Mouse (Mus musculus): ENCODE measurements around the gene Cnksr3. TPM values are rescaled to one million over a fixed set of nuclear protein-coding genes. Genes with fewer than 3 reads are reported as not detected.

The Cnksr3 gene
- polyA plus RNA-seq, 1 experiment from 2014 or later, result 12.7 TPM

GRCm38 (mm10) chr10:7195927-7196326 is 16.1 kb downstream of the Cnksr3 start:
- Histone ChIP-seq H3K36me3 (no peaks in the 10 kb centered on the region), H3K27me3 (no peaks in the 10 kb centered on the region), H3K9me3 (no peaks in the 10 kb centered on the region), H3K4me2 (replicated peaks) (no peak overlapping the region), H3K9ac (no peak overlapping the region), H3K27ac (no peak overlapping the region), H3K4me3 (no peak overlapping the region), H3K4me1 (0 out of 2 replicates have a peak, but pooled peaks cover 7% of the 10 kb centered on the region)
- ATAC-seq (ENCODE audit: insufficient number of reproducible peaks, insufficient read depth, low FRiP score, low TSS enrichment), result no peak
- 78% methylated on average over 6 of the region's 6 CpGs for WGBS

DNA sequence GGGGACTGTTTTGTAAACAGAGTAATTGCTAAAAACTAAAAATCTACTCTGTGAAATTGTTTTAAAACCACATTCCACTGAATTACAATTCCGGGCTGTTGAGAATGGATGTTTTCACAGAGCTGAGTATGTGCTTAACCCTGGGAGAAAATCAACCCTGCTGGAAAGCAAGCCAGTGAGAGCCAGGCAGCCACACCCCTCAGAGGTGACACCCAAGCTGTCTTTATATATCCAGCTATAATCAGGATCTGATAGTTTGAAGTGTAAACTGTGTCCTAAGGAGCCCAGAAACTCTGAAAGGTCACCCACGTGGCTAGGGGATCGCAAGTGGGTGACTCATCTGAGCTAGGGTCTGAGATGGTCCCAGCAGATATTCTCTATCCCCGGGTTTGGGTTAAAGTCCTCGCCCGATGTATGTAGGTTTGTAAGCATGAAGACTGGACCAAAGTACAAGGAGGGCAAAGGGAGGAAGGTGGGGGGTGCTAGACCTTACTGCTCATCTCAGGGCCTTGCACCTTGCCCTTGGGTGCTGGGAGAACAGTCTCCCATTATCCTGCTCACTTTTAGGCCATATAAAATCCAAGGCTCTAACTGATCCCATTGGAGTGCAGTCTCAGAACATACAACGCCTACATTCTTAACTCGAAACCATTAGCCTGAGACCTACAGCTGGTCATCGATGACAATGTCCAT is 20.2 kb downstream of the Cnksr3 start:
- H3K9ac ChIP-seq, result no peak overlapping the region
- no peak for ATAC-seq (ENCODE audit: insufficient number of reproducible peaks, insufficient read depth, low FRiP score, low TSS enrichment)
- 82% methylated on average over 9 of the region's 9 CpGs for WGBS
- no peak overlapping the region for H3K4me2 ChIP-seq (replicated peaks)
- H3K9me3 ChIP-seq, result no peaks in the 10 kb centered on the region
- 0 out of 2 replicates have a peak, but pooled peaks cover 13% of the 10 kb centered on the region for H3K4me1 ChIP-seq
- no peak overlapping the region for H3K4me3 ChIP-seq
- no peaks in the 10 kb centered on the region for H3K27me3 ChIP-seq
- no peak overlapping the region for H3K27ac ChIP-seq
- H3K36me3 ChIP-seq, result no peaks in the 10 kb centered on the region

DNA sequence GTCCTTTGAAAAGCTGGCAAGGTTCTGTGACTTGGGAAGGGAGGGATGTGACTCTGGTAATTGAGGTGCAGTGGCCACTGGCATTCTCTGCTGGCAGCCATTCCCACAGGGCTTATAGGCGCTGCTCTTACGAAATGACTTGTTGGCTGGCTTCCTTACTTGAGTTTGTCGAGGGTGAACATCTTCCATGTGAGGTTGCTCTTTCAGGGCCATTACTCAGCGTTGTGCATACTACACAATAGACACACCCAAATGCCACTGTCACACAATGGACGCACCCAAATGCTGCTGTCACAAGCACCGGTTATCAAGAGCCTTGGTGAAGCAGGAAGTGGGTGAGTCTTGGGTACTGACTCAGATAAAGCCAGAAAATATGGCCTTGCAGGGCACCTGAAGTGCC is 22.8 kb downstream of the Cnksr3 start:
- 89% methylated on average over 6 of the region's 6 CpGs for WGBS
- H3K4me1 ChIP-seq, result peaks cover 6% of the 10 kb centered on the region; the same call in 1 of the 2 replicates
- H3K27me3 ChIP-seq, result no peaks in the 10 kb centered on the region

DNA sequence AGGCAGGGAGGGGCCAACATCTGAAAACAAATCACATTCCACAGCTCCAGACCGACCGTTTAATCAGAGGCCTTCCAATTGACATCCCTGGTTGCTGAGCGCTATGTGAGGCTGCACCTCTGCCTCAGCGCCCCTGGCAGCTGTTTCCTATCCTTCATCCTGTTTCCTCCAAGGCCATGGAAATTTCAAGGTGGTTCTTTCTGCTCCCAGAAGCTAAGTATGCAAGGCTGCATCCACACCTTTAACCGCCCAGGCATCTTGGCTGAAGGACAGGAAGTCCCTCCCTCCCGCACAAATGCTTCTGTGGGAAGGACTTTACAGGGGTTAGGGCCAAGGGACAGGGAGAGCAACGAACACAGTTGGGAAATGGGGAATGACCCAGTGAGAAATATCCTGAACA is 24.2 kb downstream of the Cnksr3 start:
- H3K4me2 ChIP-seq (replicated peaks), result no peak overlapping the region
- 52% methylated on average over 7 of the region's 7 CpGs for WGBS
- H3K9ac ChIP-seq, result no peak overlapping the region
- H3K4me3 ChIP-seq, result no peak overlapping the region
- no peaks in the 10 kb centered on the region for H3K36me3 ChIP-seq
- H3K9me3 ChIP-seq, result no peaks in the 10 kb centered on the region
- H3K27ac ChIP-seq, result no peak overlapping the region
- H3K27me3 ChIP-seq, result no peaks in the 10 kb centered on the region
- peaks cover 20% of the 10 kb centered on the region for H3K4me1 ChIP-seq
- no peak for ATAC-seq (ENCODE audit: insufficient number of reproducible peaks, insufficient read depth, low FRiP score, low TSS enrichment)

More for the DNA sequence above, 22.8 kb downstream of the Cnksr3 start:
- ATAC-seq (ENCODE audit: insufficient number of reproducible peaks, insufficient read depth, low FRiP score, low TSS enrichment), result no peak
- H3K36me3 ChIP-seq, result no peaks in the 10 kb centered on the region
- H3K4me3 ChIP-seq, result no peak overlapping the region
- H3K9me3 ChIP-seq, result no peaks in the 10 kb centered on the region
- H3K9ac ChIP-seq, result no peak overlapping the region
- H3K27ac ChIP-seq, result no peak overlapping the region
- no peak overlapping the region for H3K4me2 ChIP-seq (replicated peaks)

DNA sequence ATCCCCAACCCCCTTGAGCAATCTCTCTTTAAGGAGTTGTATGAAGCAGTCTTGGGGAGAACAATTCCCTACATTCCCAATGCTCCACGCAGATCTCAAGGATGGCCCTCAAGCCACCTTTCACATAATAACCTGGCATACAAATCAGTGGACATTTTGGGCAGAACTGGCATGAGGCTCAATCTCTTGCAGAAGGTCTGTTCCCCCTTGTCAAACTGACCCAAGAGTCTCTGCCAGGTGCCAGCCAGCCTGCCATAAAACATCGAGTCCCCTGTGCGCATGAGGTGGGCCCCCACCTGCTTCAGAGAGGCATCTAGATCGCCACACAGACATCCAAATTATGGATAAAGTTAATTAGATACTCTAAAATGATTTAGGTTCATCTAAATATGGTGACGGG is 25.0 kb downstream of the Cnksr3 start:
- Histone ChIP-seq H3K4me3 (no peak overlapping the region), H3K27me3 (no peaks in the 10 kb centered on the region), H3K4me1 (peaks cover 28% of the 10 kb centered on the region), H3K9ac (no peak overlapping the region), H3K27ac (no peak overlapping the region), H3K9me3 (no peaks in the 10 kb centered on the region), H3K4me2 (replicated peaks) (no peak overlapping the region), H3K36me3 (no peaks in the 10 kb centered on the region)
- no peak for ATAC-seq (ENCODE audit: insufficient number of reproducible peaks, insufficient read depth, low FRiP score, low TSS enrichment)
- WGBS, result 92% methylated on average over 5 of the region's 5 CpGs

- no peak for ATAC-seq (ENCODE audit: insufficient number of reproducible peaks, insufficient read depth, low FRiP score, low TSS enrichment)
- no peaks in the 10 kb centered on the region for H3K27me3 ChIP-seq
- no peaks in the 10 kb centered on the region for H3K36me3 ChIP-seq
- H3K4me1 ChIP-seq, result peaks cover 34% of the 10 kb centered on the region
- no peak overlapping the region for H3K27ac ChIP-seq
- no peak overlapping the region for H3K9ac ChIP-seq
- H3K4me2 ChIP-seq (replicated peaks), result no peak overlapping the region
- H3K4me3 ChIP-seq, result no peak overlapping the region
- no peaks in the 10 kb centered on the region for H3K9me3 ChIP-seq
- 81% methylated on average over 5 of the region's 5 CpGs for WGBS
Measured at GRCm38 (mm10) chr10:7186018-7186417, 26.0 kb downstream of the Cnksr3 start.

DNA sequence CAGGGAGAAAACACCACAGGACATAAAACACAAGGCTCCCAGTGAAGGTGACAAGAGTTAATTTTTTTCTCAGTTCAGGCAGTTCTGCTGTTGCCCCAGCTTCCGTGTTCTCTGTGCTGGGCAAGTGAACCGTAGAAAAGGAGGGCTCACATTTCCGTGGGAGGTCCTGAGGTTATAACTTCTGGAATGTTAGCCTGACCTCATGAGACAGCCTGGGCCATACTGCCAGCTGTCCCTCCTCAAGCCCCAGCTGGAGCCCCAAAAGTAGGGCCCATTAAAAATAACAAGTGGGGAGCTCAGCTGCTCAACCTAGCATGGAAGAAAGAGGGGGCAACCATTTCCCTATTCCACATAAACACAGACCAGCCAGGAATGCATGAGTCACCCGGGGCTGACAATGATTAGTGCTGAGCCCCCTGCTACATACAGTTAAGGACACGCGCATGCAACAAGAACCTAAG is 28.8 kb downstream of the Cnksr3 start:
- 9% methylated on average over 6 of the region's 6 CpGs for WGBS
- H3K4me2 ChIP-seq (replicated peaks), result peak overlapping the region; percentile 28
- peak; percentile 73 for ATAC-seq (ENCODE audit: insufficient number of reproducible peaks, insufficient read depth, low FRiP score, low TSS enrichment)

DNA sequence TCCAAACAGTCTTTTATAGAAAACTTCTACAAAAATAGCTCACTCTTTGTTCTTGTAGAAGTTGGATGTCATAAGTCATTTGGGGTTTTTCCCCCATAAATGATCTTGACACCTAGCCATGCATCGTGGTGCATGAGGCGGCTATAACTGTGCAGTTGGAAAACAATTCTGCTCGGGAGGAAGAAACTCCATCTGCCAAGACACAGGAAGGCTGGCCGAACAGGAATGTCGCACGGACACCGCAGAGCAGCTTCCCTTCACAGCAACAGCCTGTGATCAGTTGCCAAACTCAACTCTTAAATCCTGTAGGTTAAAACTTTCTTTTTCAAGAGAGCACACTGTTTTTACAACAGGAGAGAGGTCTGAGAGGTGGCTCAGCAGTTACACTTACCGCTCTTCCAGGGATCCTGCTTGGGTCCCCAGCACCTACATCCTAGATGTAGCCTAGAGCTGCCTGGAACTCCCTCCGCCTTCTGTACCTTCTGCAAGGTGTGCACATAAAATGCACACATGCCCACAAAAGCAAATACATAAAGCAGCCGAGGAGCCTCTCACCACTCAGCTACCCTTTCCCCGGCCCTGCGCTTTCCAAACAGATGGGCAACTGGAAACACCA is 29.4 kb downstream of the Cnksr3 start:
- H3K9me3 ChIP-seq, result no peaks in the 10 kb centered on the region
- peak overlapping the region; percentile 68; the same call in 1 of the 2 replicates for H3K27ac ChIP-seq
- H3K9ac ChIP-seq, result no peak overlapping the region
- no peak for ATAC-seq (ENCODE audit: insufficient number of reproducible peaks, insufficient read depth, low FRiP score, low TSS enrichment)
- no peak overlapping the region; the same call in 1 of the 2 replicates for H3K4me3 ChIP-seq
- peaks cover 35% of the 10 kb centered on the region for H3K4me1 ChIP-seq
- H3K36me3 ChIP-seq, result no peaks in the 10 kb centered on the region
- H3K4me2 ChIP-seq (replicated peaks), result peak overlapping the region; percentile 28
- H3K27me3 ChIP-seq, result no peaks in the 10 kb centered on the region
- WGBS, result 49% methylated on average over 12 of the region's 12 CpGs

More for the DNA sequence above, 28.8 kb downstream of the Cnksr3 start:
- Histone ChIP-seq H3K36me3 (no peaks in the 10 kb centered on the region), H3K27ac (peak overlapping the region; percentile 68; the same call in 1 of the 2 replicates), H3K9me3 (no peaks in the 10 kb centered on the region), H3K27me3 (no peaks in the 10 kb centered on the region), H3K9ac (no peak overlapping the region), H3K4me1 (peaks cover 40% of the 10 kb centered on the region), H3K4me3 (no peak overlapping the region)

- ATAC-seq (ENCODE audit: insufficient number of reproducible peaks, insufficient read depth, low FRiP score, low TSS enrichment), result no peak
- peaks cover 34% of the 10 kb centered on the region for H3K4me1 ChIP-seq
- H3K9ac ChIP-seq, result no peak overlapping the region
- no peaks in the 10 kb centered on the region for H3K9me3 ChIP-seq
- H3K36me3 ChIP-seq, result no peaks in the 10 kb centered on the region
- 77% methylated on average over 5 of the region's 5 CpGs for WGBS
- H3K27ac ChIP-seq, result no peak overlapping the region
- H3K4me2 ChIP-seq (replicated peaks), result no peak overlapping the region
- no peaks in the 10 kb centered on the region for H3K27me3 ChIP-seq
- H3K4me3 ChIP-seq, result no peak overlapping the region
Measured at GRCm38 (mm10) chr10:7180296-7180695, 31.7 kb downstream of the Cnksr3 start.

GRCm38 (mm10) chr10:7178571-7178970 is 33.5 kb downstream of the Cnksr3 start:
- H3K4me2 ChIP-seq (replicated peaks), result no peak overlapping the region
- no peaks in the 10 kb centered on the region for H3K36me3 ChIP-seq
- peaks cover 27% of the 10 kb centered on the region for H3K4me1 ChIP-seq
- H3K27me3 ChIP-seq, result no peaks in the 10 kb centered on the region
- no peaks in the 10 kb centered on the region for H3K9me3 ChIP-seq
- no peak overlapping the region for H3K9ac ChIP-seq
- no peak for ATAC-seq (ENCODE audit: insufficient number of reproducible peaks, insufficient read depth, low FRiP score, low TSS enrichment)
- 78% methylated on average over 10 of the region's 10 CpGs for WGBS
- H3K27ac ChIP-seq, result no peak overlapping the region
- H3K4me3 ChIP-seq, result no peak overlapping the region

GRCm38 (mm10) chr10:7176205-7176910 is 35.7 kb downstream of the Cnksr3 start:
- no peak overlapping the region for H3K27ac ChIP-seq
- WGBS, result 82% methylated on average over 8 of the region's 8 CpGs

More at GRCm38 (mm10) chr10:7176205-7176910, 35.7 kb downstream of the Cnksr3 start:
- Histone ChIP-seq H3K36me3 (no peaks in the 10 kb centered on the region), H3K4me1 (0 out of 2 replicates have a peak, but pooled peaks cover 5% of the 10 kb centered on the region), H3K4me3 (no peak overlapping the region), H3K9me3 (no peaks in the 10 kb centered on the region), H3K4me2 (replicated peaks) (no peak overlapping the region), H3K27me3 (no peaks in the 10 kb centered on the region), H3K9ac (no peak overlapping the region)
- no peak for ATAC-seq (ENCODE audit: insufficient number of reproducible peaks, insufficient read depth, low FRiP score, low TSS enrichment)

All from embryonic facial prominence, embryonic 12.5 days (tissue).